Mouse (Mus musculus) hindbrain, embryonic 12.5 days (tissue): ENCODE data around the gene Cops8. TPM values are rescaled to one million over a fixed set of nuclear protein-coding genes. Genes with fewer than 3 reads are reported as not detected.

Experiments used
- ATAC-seq: fragments of 200-750 bp; cut with Nextera tagmentation; 2 replicates; pipeline ENCODE4 v1.8.0; 2017; ENCODE audit warnings: moderate TSS enrichment; ENCODE audit not compliant: low FRiP score
- H3K27ac ChIP-seq: fragments of 300-500 bp; sonication (generic); 2 replicates; pipeline ENCODE4 v1.5.1; 2016; ENCODE audit warnings: mild to moderate bottlenecking
- H3K27me3 ChIP-seq: fragments of 300-500 bp; sonication (generic); 2 replicates; pipeline ENCODE4 v1.6.1; 2016; ENCODE audit warnings: mild to moderate bottlenecking
- H3K36me3 ChIP-seq: fragments of 300-500 bp; sonication (generic); 2 replicates; pipeline ENCODE4 v1.6.1; 2016; ENCODE audit warnings: mild to moderate bottlenecking
- H3K4me1 ChIP-seq: fragments of 300-500 bp; sonication (generic); 2 replicates; pipeline ENCODE4 v1.6.1; 2016
- H3K4me2 ChIP-seq: fragments of 300-500 bp; sonication (generic); replicated peaks from 2 replicates; pipeline ENCODE4 v1.6.1; 2016; ENCODE audit warnings: mild to moderate bottlenecking
- H3K4me3 ChIP-seq: fragments of 300-500 bp; sonication (generic); 2 replicates; pipeline ENCODE4 v1.5.1; 2016; ENCODE audit warnings: mild to moderate bottlenecking
- H3K9ac ChIP-seq: fragments of 300-500 bp; sonication (generic); 2 replicates; pipeline ENCODE4 v1.6.1; 2016; ENCODE audit warnings: mild to moderate bottlenecking, moderate library complexity
- H3K9me3 ChIP-seq: fragments of 300-500 bp; sonication (generic); replicated peaks from 2 replicates; pipeline ENCODE4 v1.6.1; 2016; ENCODE audit warnings: mild to moderate bottlenecking
- WGBS: fragments of 180-500 bp; shearing (Covaris S2); methylation state at CpG from one replicate; pipeline ENCODE4 v1.1.7; 2016; 5-methylcytosine and 5-hydroxymethylcytosine counted together
- polyA plus RNA-seq: library from polyadenylated mRNA; unstranded; fragments of >200 nt; fragmentation: Nextera tagmentation; extraction: Ambion mirVana; gene quantifications from 2 replicates; pipeline ENCODE4 v1.2.1, GENCODE M21; 2016

Gene Cops8
- 168 and 182 TPM in 2 replicates for polyA plus RNA-seq

GRCm38 (mm10) chr1:90602759-90603560 lies at the start of gene Cops8:
Gene Cops8, plus strand, starts transcription at chr1:90602981.
- Histone ChIP-seq H3K36me3 (peaks cover 24% of the 10 kb centered on the region), H3K4me3 (peak within 1 kb of the TSS; percentile 93), H3K27me3 (peaks cover 10% of the 10 kb centered on the region), H3K9me3 (no peaks in the 10 kb centered on the region), H3K27ac (peak within 1 kb of the TSS; percentile 66), H3K4me1 (peaks cover 12% of the 10 kb centered on the region), H3K9ac (peak within 1 kb of the TSS; percentile 89), H3K4me2 (peak within 1 kb of the TSS; percentile 62)
- ATAC-seq: peak; percentile 98
- WGBS: 5% methylated on average over 48 of the region's 48 CpGs

- no peak overlapping the region for H3K27ac ChIP-seq
- ATAC-seq: no peak
- H3K4me2 ChIP-seq: no peak overlapping the region
- no peaks in the 10 kb centered on the region; the same call in 1 of the 2 replicates for H3K27me3 ChIP-seq
- peaks cover 7% of the 10 kb centered on the region; the same call in 1 of the 2 replicates for H3K9me3 ChIP-seq
- H3K36me3 ChIP-seq: no peaks in the 10 kb centered on the region
- 0 out of 2 replicates have a peak, but pooled peaks cover 5% of the 10 kb centered on the region for H3K4me1 ChIP-seq
- 88% methylated on average over 1 of the region's 1 CpGs for WGBS
- H3K9ac ChIP-seq: no peak overlapping the region
- H3K4me3 ChIP-seq: no peak overlapping the region
These were observed 45.6 kb upstream of the Cops8 start for GRCm38 (mm10) chr1:90557140-90557539.

GRCm38 (mm10) chr1:90560942-90561726 lies 41.6 kb upstream of the Cops8 start:
- no peak overlapping the region for H3K4me2 ChIP-seq
- no peak overlapping the region for H3K27ac ChIP-seq
- no peak overlapping the region for H3K4me3 ChIP-seq
- no peaks in the 10 kb centered on the region for H3K36me3 ChIP-seq
- peak; percentile 35; the same call in 1 of the 2 replicates for ATAC-seq
- WGBS: 39% methylated on average over 5 of the region's 5 CpGs
- H3K27me3 ChIP-seq: peaks cover 3% of the 10 kb centered on the region; the same call in 1 of the 2 replicates
- no peak overlapping the region for H3K9ac ChIP-seq
- H3K9me3 ChIP-seq: peaks cover 7% of the 10 kb centered on the region; the same call in 1 of the 2 replicates
- no peaks in the 10 kb centered on the region for H3K4me1 ChIP-seq

- Histone ChIP-seq H3K36me3 (no peaks in the 10 kb centered on the region), H3K9me3 (no peaks in the 10 kb centered on the region), H3K27me3 (peaks cover 3% of the 10 kb centered on the region; the same call in 1 of the 2 replicates), H3K9ac (no peak overlapping the region), H3K4me2 (no peak overlapping the region), H3K4me1 (peaks cover 10% of the 10 kb centered on the region), H3K4me3 (no peak overlapping the region), H3K27ac (no peak overlapping the region)
- no peak for ATAC-seq
- WGBS: 92% methylated on average over 3 of the region's 3 CpGs
These were observed 38.8 kb upstream of the Cops8 start for GRCm38 (mm10) chr1:90563945-90564344.

GRCm38 (mm10) chr1:90566664-90567440 lies 35.9 kb upstream of the Cops8 start:
- Histone ChIP-seq H3K27ac (no peak overlapping the region), H3K4me3 (no peak overlapping the region), H3K4me2 (no peak overlapping the region), H3K4me1 (peaks cover 10% of the 10 kb centered on the region), H3K27me3 (peaks cover 3% of the 10 kb centered on the region; the same call in 1 of the 2 replicates), H3K36me3 (no peaks in the 10 kb centered on the region), H3K9ac (no peak overlapping the region), H3K9me3 (peaks cover 3% of the 10 kb centered on the region; the same call in 1 of the 2 replicates)
- 59% methylated on average over 15 of the region's 15 CpGs for WGBS
- ATAC-seq: no peak

GRCm38 (mm10) chr1:90573831-90574230 lies 28.9 kb upstream of the Cops8 start:
- Histone ChIP-seq H3K9me3 (peaks cover 3% of the 10 kb centered on the region; the same call in 1 of the 2 replicates), H3K27me3 (peaks cover 3% of the 10 kb centered on the region; the same call in 1 of the 2 replicates), H3K4me2 (no peak overlapping the region), H3K27ac (no peak overlapping the region), H3K9ac (no peak overlapping the region), H3K4me1 (peaks cover 13% of the 10 kb centered on the region), H3K36me3 (no peaks in the 10 kb centered on the region), H3K4me3 (no peak overlapping the region)
- ATAC-seq: no peak
- WGBS: 93% methylated on average over 6 of the region's 6 CpGs

- Histone ChIP-seq H3K4me1 (peaks cover 17% of the 10 kb centered on the region), H3K36me3 (no peaks in the 10 kb centered on the region), H3K27me3 (peaks cover 3% of the 10 kb centered on the region; the same call in 1 of the 2 replicates), H3K9ac (no peak overlapping the region), H3K4me3 (no peak overlapping the region), H3K27ac (no peak overlapping the region), H3K4me2 (no peak overlapping the region), H3K9me3 (no peaks in the 10 kb centered on the region; the same call in 1 of the 2 replicates)
- ATAC-seq: no peak
- WGBS: 33% methylated on average over 3 of the region's 3 CpGs
These were observed 27.9 kb upstream of the Cops8 start for GRCm38 (mm10) chr1:90574845-90575244.

- H3K4me1 ChIP-seq: peaks cover 17% of the 10 kb centered on the region
- no peak overlapping the region for H3K4me3 ChIP-seq
- H3K27ac ChIP-seq: no peak overlapping the region
- H3K9ac ChIP-seq: no peak overlapping the region
- 67% methylated on average over 5 of the region's 5 CpGs for WGBS
- no peaks in the 10 kb centered on the region for H3K36me3 ChIP-seq
- no peak overlapping the region for H3K4me2 ChIP-seq
- H3K27me3 ChIP-seq: peaks cover 3% of the 10 kb centered on the region; the same call in 1 of the 2 replicates
- no peaks in the 10 kb centered on the region for H3K9me3 ChIP-seq
- no peak for ATAC-seq
These were observed 25.4 kb upstream of the Cops8 start for GRCm38 (mm10) chr1:90577417-90577816.

- Histone ChIP-seq H3K4me1 (0 out of 2 replicates have a peak, but pooled peaks cover 3% of the 10 kb centered on the region), H3K9ac (no peak overlapping the region), H3K36me3 (no peaks in the 10 kb centered on the region), H3K4me3 (no peak overlapping the region), H3K27me3 (peaks cover 5% of the 10 kb centered on the region; the same call in 1 of the 2 replicates), H3K4me2 (no peak overlapping the region), H3K9me3 (no peaks in the 10 kb centered on the region), H3K27ac (no peak overlapping the region)
- WGBS: 76% methylated on average over 7 of the region's 7 CpGs
- ATAC-seq: no peak
These were observed 20.1 kb upstream of the Cops8 start for GRCm38 (mm10) chr1:90582635-90583034.

GRCm38 (mm10) chr1:90588021-90588734 lies 14.6 kb upstream of the Cops8 start:
- ATAC-seq: peak; percentile 59
- Histone ChIP-seq H3K36me3 (no peaks in the 10 kb centered on the region), H3K4me1 (0 out of 2 replicates have a peak, but pooled peaks cover 6% of the 10 kb centered on the region), H3K9ac (no peak overlapping the region), H3K27me3 (peaks cover 15% of the 10 kb centered on the region; the same call in 1 of the 2 replicates), H3K4me3 (no peak overlapping the region), H3K4me2 (no peak overlapping the region), H3K27ac (no peak overlapping the region), H3K9me3 (no peaks in the 10 kb centered on the region)
- WGBS: 58% methylated on average over 9 of the region's 9 CpGs

GRCm38 (mm10) chr1:90590797-90591196 lies 12.0 kb upstream of the Cops8 start:
- ATAC-seq: 0 out of 2 replicates have a peak, but pooled peaks have one; percentile 17
- no peaks in the 10 kb centered on the region for H3K36me3 ChIP-seq
- H3K27me3 ChIP-seq: peaks cover 27% of the 10 kb centered on the region
- no peaks in the 10 kb centered on the region for H3K9me3 ChIP-seq
- no peak overlapping the region for H3K4me3 ChIP-seq
- H3K4me1 ChIP-seq: 0 out of 2 replicates have a peak, but pooled peaks cover 6% of the 10 kb centered on the region
- no peak overlapping the region for H3K27ac ChIP-seq
- H3K9ac ChIP-seq: no peak overlapping the region
- H3K4me2 ChIP-seq: no peak overlapping the region
- WGBS: 31% methylated on average over 2 of the region's 2 CpGs
